Comparison of ENCODE assay signal across 22 mouse cellular contexts in genomic region chr16:76301728-76302050, GRCm38 (mm10).
DNase-seq lines count a peak whose midpoint lies in the region; ATAC-seq and TF ChIP-seq lines count a peak whose summit lies in the region.
"Had no signal": no experiment of that assay in that cellular context is flagged by ENCODE, and none has a peak within 500 bp of the region (broad histone marks: within the 10 kb centered on the region; RNA-seq: fewer than 3 reads in every experiment).

No protein-coding gene starts in this region.

- H3K4me1 ChIP-seq in lung, embryonic 15.5 days, result peaks cover 23% of the 10 kb centered on the region
- peaks cover 5% of the 10 kb centered on the region; the same call in 1 of the 2 replicates for H3K4me1 ChIP-seq in liver, postnatal 0 days (ENCODE audit: insufficient read depth)

- WGBS in lung, embryonic 15.5 days, result 38% methylated on average over 7 of the region's 7 CpGs
- WGBS in liver, postnatal 0 days (ENCODE audit: insufficient replicate concordance), result 62% methylated on average over 7 of the region's 7 CpGs

- H3K36me3 ChIP-seq in lung, embryonic 15.5 days, result no peaks in the 10 kb centered on the region
- 0 out of 2 replicates have a peak, but pooled peaks cover 4% of the 10 kb centered on the region for H3K36me3 ChIP-seq in liver, postnatal 0 days (replicated peaks; ENCODE audit: insufficient read depth, low read length)
- H3K36me3 ChIP-seq: embryonic facial prominence, embryonic 12.5 days; heart, embryonic 15.5 days; limb, embryonic 13.5 days; neural tube, embryonic 15.5 days had no signal

- no peak overlapping the region for H3K4me3 ChIP-seq in lung, embryonic 15.5 days
- H3K4me3 ChIP-seq in liver, postnatal 0 days (ENCODE audit: low read depth, low read length), result no peak overlapping the region
- H3K4me3 ChIP-seq: embryonic facial prominence, embryonic 12.5 days; erythroblast, embryonic 14.5 days; heart, adult 2 months; heart, embryonic 15.5 days; limb, embryonic 13.5 days; neural tube, embryonic 15.5 days had no signal

- H3K4me2 ChIP-seq in lung, embryonic 15.5 days, result no peak overlapping the region
- no peak overlapping the region for H3K4me2 ChIP-seq in liver, postnatal 0 days (ENCODE audit: low read depth, low read length)
- H3K4me2 ChIP-seq: embryonic facial prominence, embryonic 12.5 days; heart, embryonic 15.5 days; limb, embryonic 13.5 days; neural tube, embryonic 15.5 days had no signal

- no peaks in the 10 kb centered on the region for H3K27me3 ChIP-seq in lung, embryonic 15.5 days
- H3K27me3 ChIP-seq in liver, postnatal 0 days (ENCODE audit: insufficient read depth, low read length), result no peaks in the 10 kb centered on the region
- H3K27me3 ChIP-seq: embryonic facial prominence, embryonic 12.5 days; heart, embryonic 15.5 days; limb, embryonic 13.5 days; neural tube, embryonic 15.5 days had no signal

- H3K9ac ChIP-seq in lung, embryonic 15.5 days, result no peak overlapping the region
- no peak overlapping the region for H3K9ac ChIP-seq in liver, postnatal 0 days (replicated peaks)
- H3K9ac ChIP-seq: embryonic facial prominence, embryonic 12.5 days; forebrain, postnatal 0 days; heart, embryonic 15.5 days; limb, embryonic 13.5 days; neural tube, embryonic 15.5 days had no signal

- peak; percentile 45 for ATAC-seq in frontal cortex, adult (ENCODE audit: low TSS enrichment)
- peak; percentile 33; the same call in 1 of the 2 replicates for ATAC-seq in lung, embryonic 15.5 days (ENCODE audit: borderline replicate concordance, extremely low read depth, low FRiP score, low TSS enrichment)
- ATAC-seq in liver, postnatal 0 days, result no peak
- ATAC-seq: forebrain, postnatal 0 days had no signal

- no peak overlapping the region; the same call in 1 of the 2 replicates for H3K27ac ChIP-seq in lung, embryonic 15.5 days
- peak overlapping the region; percentile 22; the same call in 1 of the 2 replicates for H3K27ac ChIP-seq in liver, postnatal 0 days (ENCODE audit: low read depth)
- H3K27ac ChIP-seq: embryonic facial prominence, embryonic 12.5 days; heart, adult 2 months; heart, embryonic 15.5 days; limb, embryonic 13.5 days; neural tube, embryonic 15.5 days had no signal

- no peaks in the 10 kb centered on the region for H3K9me3 ChIP-seq in lung, embryonic 15.5 days
- H3K9me3 ChIP-seq in liver, postnatal 0 days (ENCODE audit: low read length), result no peaks in the 10 kb centered on the region
- H3K9me3 ChIP-seq: embryonic facial prominence, embryonic 12.5 days; heart, embryonic 15.5 days; limb, embryonic 13.5 days; neural tube, embryonic 15.5 days had no signal

- no peak for TF ChIP-seq EP300 in liver, postnatal 0 days (IDR thresholded peaks at IDR 0.05; ENCODE audit: low read depth)

- no peak for DNase-seq in frontal cortex, postnatal 36 days (ENCODE audit: low spot score in 2 of 2)
- no peak for DNase-seq in lung, postnatal 4 days
- peak; percentile 46 for DNase-seq in gonadal fat pad, adult 2 months (ENCODE audit: low read depth)
- DNase-seq in liver, postnatal 0 days, result no peak
- no peak for DNase-seq in urinary bladder, postnatal 4 days (ENCODE audit: low spot score in 2 of 2)
- DNase-seq in layer of hippocampus, adult 9-11 months, result no peak
- DNase-seq: B cell, adult 2 months; forebrain, postnatal 0 days; heart, adult 2 months; kidney, adult 18-20 months; kidney, postnatal 10 days; layer of hippocampus, postnatal 36 days; lung, postnatal 36 days; midbrain, embryonic 14.5 days; right cerebral cortex, postnatal 25 days had no signal

- no peak for TF ChIP-seq CTCF in liver, postnatal 0 days (IDR thresholded peaks at IDR 0.05; ENCODE audit: low read depth)
